Mouse (Mus musculus) mouse trophoblast stem cell (cell line): ENCODE data around the gene Slc35e3.

ENCODE experiments used
- in situ Hi-C, 2 experiments: fragments of 300-500 bp; cut with MseI, MboI; formaldehyde crosslinking; loops; 2 replicates in 1 of 2; 3 replicates in 1 of 2; pipeline ENCODE4 v1.15.1; 2025

Slc35e3 gene

GRCm38 (mm10) chr10:117684298-117685170, 61.6 kb downstream of the Slc35e3 start:
- in situ Hi-C loops, result no loop called here

- in situ Hi-C loops, result no loop called here
Observed at GRCm38 (mm10) chr10:117683734-117684037, 62.5 kb downstream of the Slc35e3 start.
